Mouse (Mus musculus): ENCODE data around the gene Emp2. TPM values are rescaled to one million over a fixed set of nuclear protein-coding genes. Genes with fewer than 3 reads are reported as not detected.

Gene Emp2
- 3.2 and 3.6 TPM in 2 replicates for polyA plus RNA-seq (2016; fragmentation: Nextera tagmentation; extraction: Ambion mirVana)

DNA sequence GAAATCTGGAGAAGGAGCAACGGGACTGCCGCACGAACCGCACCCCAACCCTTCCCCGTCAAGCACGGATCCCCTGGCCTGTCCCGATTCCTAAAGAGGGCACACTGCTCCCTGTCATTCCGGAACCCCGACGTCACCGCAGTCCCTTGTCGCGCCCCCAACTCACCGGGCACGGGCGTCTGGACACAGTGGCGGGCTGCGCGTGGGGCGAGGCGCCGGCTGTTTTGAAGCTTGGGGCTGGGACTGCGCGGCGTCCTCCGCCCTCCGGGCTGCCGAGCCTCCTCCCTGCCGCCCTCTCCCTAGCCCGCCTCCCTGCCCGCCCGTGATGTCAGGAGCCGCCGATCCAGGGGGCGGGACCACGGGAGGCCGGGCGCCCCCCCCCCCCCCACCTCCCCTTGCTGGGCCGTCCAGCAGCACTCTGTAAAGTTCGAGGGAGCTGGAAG lies at the start of gene Emp2:
Emp2 (minus strand) TSS at position 323 of the 443 bp plus-strand sequence.
- Histone ChIP-seq H3K4me1 (replicated peaks) (peaks cover 12% of the 10 kb centered on the region), H3K9me3 (no peaks in the 10 kb centered on the region), H3K4me3 (peak within 1 kb of the TSS; percentile 63), H3K27me3 (ENCODE audit: insufficient read depth, poor library complexity, severe bottlenecking) (peaks cover 37% of the 10 kb centered on the region), H3K36me3 (no peaks in the 10 kb centered on the region), H3K27ac (peak within 1 kb of the TSS; percentile 72)
- DNase-seq (ENCODE audit: low spot score) = peak; percentile 63
- WGBS = under 1% methylated on average over 40 of the region's 40 CpGs

DNA sequence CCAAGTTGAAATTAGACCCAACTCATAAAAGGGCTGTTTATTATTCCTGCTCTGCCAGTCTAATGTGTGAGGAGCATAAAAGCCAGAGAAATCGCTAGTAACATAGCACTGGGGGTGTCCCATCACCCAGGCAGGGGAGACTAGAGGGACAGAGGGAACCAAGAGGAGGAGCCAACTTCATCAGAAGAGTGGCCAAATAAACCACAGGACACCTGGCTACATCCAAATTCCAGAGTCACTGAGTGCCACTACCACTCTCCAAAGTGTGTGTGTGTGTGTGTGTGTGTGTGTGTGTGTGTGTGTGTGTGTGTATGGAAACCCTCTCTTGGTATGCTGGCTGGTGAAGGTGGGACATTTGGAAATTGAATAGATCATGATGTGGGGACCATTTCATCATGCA lies 49.3 kb upstream of the Emp2 start:
- 83% methylated on average over 1 of the region's 1 CpGs for WGBS
- Histone ChIP-seq H3K27ac (no peak overlapping the region), H3K4me3 (no peak overlapping the region), H3K36me3 (no peaks in the 10 kb centered on the region), H3K4me1 (replicated peaks) (peaks cover 11% of the 10 kb centered on the region), H3K9me3 (no peaks in the 10 kb centered on the region), H3K27me3 (ENCODE audit: insufficient read depth, poor library complexity, severe bottlenecking) (0 out of 2 replicates have a peak, but pooled peaks cover 5% of the 10 kb centered on the region)
- no peak for DNase-seq (ENCODE audit: low spot score)

DNA sequence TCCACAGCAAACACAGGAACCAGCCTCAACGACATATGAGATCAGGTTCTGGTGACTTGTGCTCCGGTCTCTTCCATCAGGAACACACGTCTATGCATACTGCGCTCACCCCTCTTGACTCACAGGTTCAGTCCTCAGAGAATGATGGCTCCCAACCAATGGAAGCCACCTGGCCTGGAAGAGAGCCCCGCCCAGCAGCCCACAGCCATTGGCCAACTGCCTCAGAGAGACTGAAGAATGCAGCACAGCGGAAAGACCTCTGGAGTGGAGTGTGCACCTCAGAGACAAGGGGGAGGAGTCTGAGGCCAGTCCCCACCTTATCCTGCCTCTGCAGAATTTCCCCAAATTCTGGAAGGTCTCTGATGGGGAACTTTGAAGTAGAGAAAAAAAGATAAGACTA lies 45.5 kb upstream of the Emp2 start:
- no peak overlapping the region for H3K4me3 ChIP-seq
- H3K27me3 ChIP-seq (ENCODE audit: insufficient read depth, poor library complexity, severe bottlenecking) = 0 out of 2 replicates have a peak, but pooled peaks cover 5% of the 10 kb centered on the region
- no peaks in the 10 kb centered on the region for H3K9me3 ChIP-seq
- WGBS = 83% methylated on average over 6 of the region's 6 CpGs
- peaks cover 11% of the 10 kb centered on the region for H3K4me1 ChIP-seq (replicated peaks)
- no peaks in the 10 kb centered on the region for H3K36me3 ChIP-seq
- DNase-seq (ENCODE audit: low spot score) = no peak
- no peak overlapping the region for H3K27ac ChIP-seq

DNA sequence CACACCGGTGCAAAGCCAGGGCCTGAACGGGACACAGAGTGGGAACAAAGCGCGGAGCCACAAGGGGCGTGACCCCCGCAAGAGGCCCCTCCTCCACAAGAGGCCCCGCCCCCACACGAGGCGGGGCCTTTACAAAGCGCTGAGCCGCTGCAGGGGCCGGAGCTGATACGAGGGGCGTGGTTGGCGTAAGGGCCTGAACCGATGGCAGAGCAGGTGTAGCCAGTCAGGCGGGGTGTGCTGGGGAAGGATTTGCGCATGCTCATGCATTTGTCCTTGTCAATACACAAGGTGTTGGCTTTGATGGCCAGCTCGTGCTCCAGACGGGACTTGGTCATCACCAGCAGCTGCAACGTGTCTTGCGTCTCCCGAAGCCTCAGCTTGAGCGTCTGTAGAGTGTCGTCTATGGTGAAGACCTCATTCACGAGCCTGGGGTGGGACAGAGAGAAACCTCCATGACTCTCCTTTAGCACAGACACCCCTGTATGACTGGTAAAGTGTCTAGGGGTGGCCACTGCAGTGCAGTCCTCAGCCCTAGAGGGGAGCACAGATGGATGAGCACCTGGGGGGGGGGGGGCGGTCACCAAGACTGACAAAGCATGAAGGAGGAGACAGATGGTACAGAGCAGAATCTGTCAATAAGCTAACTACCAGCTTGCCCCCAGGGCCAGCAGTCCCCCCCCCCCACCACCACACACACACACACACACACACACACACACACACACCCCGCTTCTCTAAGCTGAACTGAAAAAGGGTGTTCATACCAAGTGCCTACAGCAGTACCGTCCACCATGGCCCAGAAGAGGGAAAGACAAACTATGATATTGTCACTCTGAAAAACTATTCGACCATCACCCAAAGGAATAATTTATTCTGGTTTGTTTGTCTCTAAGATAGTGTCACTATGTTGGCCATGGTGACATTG lies 44.5 kb upstream of the Emp2 start:
- Histone ChIP-seq H3K36me3 (no peaks in the 10 kb centered on the region), H3K9me3 (no peaks in the 10 kb centered on the region), H3K4me3 (peak overlapping the region; percentile 40), H3K27ac (peak overlapping the region; percentile 80), H3K4me1 (replicated peaks) (peaks cover 11% of the 10 kb centered on the region), H3K27me3 (ENCODE audit: insufficient read depth, poor library complexity, severe bottlenecking) (0 out of 2 replicates have a peak, but pooled peaks cover 5% of the 10 kb centered on the region)
- peak; percentile 84 for DNase-seq (ENCODE audit: low spot score)
- 18% methylated on average over 30 of the region's 30 CpGs for WGBS

DNA sequence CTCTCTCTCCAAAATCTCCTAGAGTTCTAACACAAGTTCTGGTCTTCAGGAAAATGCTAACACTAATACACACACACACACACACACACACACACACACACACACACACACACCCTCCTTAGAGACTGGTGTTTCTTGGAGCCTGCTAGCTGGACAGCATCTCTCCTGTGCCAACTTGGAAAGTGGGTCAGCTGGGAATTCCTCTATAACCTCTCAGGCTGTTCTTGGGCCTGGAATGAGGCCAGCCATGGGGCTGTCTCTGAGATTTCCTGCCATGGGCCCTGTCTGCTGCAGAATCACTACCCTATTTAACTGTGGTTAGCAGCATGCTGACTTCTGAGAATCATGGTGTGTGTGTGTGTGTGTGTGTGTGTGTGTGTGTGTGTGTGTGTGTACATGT lies 41.2 kb upstream of the Emp2 start:
- H3K36me3 ChIP-seq = no peaks in the 10 kb centered on the region
- peaks cover 16% of the 10 kb centered on the region for H3K4me1 ChIP-seq (replicated peaks)
- H3K27me3 ChIP-seq (ENCODE audit: insufficient read depth, poor library complexity, severe bottlenecking) = 0 out of 2 replicates have a peak, but pooled peaks cover 5% of the 10 kb centered on the region
- no peak for DNase-seq (ENCODE audit: low spot score)
- H3K27ac ChIP-seq = no peak overlapping the region
- H3K4me3 ChIP-seq = no peak overlapping the region
- no peaks in the 10 kb centered on the region for H3K9me3 ChIP-seq

DNA sequence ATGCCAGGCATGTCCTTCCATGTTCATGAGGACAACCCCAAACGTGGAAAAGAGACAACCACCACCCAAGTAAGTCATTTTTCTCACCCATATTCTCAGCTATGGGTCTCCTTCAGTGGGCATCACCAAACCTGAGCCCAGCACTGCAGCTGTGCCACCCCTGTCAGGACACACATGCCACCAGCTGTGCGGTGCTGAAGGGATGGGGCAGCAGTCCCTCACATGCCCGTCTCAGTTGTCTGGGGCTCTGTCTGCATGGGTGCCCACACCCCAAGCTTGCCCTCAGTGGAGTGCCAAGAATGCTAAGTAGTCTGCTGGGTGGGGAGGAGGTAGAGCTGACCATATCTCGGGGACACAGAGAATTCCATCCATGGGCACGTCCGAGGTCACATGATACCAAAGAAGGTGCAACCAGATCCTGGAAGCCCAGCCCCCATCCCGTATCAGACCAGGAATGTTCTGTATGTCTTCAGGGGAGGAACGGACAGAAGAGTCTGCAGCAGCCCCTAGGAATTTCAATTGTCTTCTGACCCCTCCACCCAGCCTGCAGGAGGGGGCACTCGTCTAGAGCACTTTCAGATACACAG lies 37.4 kb upstream of the Emp2 start:
- H3K4me1 ChIP-seq (replicated peaks) = peaks cover 5% of the 10 kb centered on the region
- no peaks in the 10 kb centered on the region for H3K27me3 ChIP-seq (ENCODE audit: insufficient read depth, poor library complexity, severe bottlenecking)
- no peaks in the 10 kb centered on the region for H3K36me3 ChIP-seq
- H3K27ac ChIP-seq = no peak overlapping the region
- 65% methylated on average over 9 of the region's 9 CpGs for WGBS
- H3K9me3 ChIP-seq = no peaks in the 10 kb centered on the region
- no peak overlapping the region for H3K4me3 ChIP-seq
- no peak for DNase-seq (ENCODE audit: low spot score)

DNA sequence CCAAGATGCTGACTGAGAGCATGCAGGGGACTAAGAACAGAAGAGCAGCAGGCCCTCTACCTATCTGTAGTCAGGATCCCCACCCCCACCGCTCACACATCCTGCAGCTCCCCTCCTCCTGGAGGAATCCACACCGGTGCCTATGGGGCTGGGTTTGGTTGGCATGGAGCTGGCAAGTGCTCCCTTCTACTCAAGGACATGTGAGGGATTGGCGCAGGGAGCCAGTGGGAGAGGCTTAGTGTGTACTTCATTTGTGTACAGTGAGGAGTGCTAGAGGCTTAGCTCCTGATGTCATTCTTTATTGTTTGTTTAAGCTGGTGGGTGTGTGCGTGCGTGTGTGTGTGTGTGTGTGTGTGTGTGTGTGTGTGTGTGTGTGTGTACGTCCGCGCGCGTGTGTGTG lies 36.1 kb upstream of the Emp2 start:
- H3K4me1 ChIP-seq (replicated peaks) = peaks cover 11% of the 10 kb centered on the region
- no peaks in the 10 kb centered on the region for H3K9me3 ChIP-seq
- no peak for DNase-seq (ENCODE audit: low spot score)
- no peaks in the 10 kb centered on the region for H3K36me3 ChIP-seq
- H3K4me3 ChIP-seq = no peak overlapping the region
- 86% methylated on average over 10 of the region's 10 CpGs for WGBS
- H3K27ac ChIP-seq = no peak overlapping the region
- no peaks in the 10 kb centered on the region for H3K27me3 ChIP-seq (ENCODE audit: insufficient read depth, poor library complexity, severe bottlenecking)

DNA sequence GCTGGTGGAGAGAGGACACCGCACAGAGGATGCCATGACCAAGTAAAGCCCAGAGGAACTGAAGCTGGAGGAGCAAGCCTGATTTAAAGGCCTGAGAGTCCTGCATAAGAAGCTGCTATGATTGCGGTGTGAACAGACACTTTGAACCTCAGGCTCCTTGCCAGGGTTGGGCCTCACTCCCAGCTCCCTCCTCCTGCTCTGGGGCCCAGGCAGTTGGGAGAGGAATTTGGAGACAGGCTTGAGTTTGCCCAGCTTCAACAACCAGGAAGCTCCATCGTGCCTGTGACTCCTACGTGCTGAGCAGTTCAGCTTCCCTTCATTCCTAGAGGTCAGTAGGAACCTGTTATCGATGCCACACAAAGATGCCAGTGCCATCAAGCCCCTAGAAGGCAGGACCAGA lies 35.7 kb upstream of the Emp2 start:
- H3K27ac ChIP-seq = no peak overlapping the region
- peaks cover 15% of the 10 kb centered on the region for H3K4me1 ChIP-seq (replicated peaks)
- no peaks in the 10 kb centered on the region for H3K36me3 ChIP-seq
- 79% methylated on average over 5 of the region's 5 CpGs for WGBS
- no peak overlapping the region for H3K4me3 ChIP-seq
- DNase-seq (ENCODE audit: low spot score) = no peak
- H3K27me3 ChIP-seq (ENCODE audit: insufficient read depth, poor library complexity, severe bottlenecking) = no peaks in the 10 kb centered on the region
- no peaks in the 10 kb centered on the region for H3K9me3 ChIP-seq

DNA sequence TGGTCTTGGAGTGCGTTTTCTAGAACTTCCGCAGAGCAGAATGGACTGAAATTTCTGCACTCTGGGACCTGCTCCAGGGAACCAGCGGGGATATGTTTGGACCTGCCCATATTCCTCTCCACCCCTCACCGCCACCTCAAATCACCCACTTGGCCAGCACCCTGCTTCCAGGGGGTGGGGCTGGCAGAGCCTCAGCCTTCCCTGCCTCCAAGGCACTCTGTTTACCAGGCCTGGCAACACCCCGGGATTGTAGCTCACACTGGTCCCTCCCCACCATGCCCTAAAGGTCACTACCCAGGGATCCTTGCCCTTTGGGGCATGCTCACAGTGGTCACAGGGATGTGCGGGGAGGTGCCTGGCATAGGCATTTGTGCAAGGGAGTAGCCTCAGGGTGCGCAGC lies 33.8 kb upstream of the Emp2 start:
- no peaks in the 10 kb centered on the region for H3K9me3 ChIP-seq
- no peak overlapping the region for H3K4me3 ChIP-seq
- peaks cover 18% of the 10 kb centered on the region for H3K4me1 ChIP-seq (replicated peaks)
- H3K36me3 ChIP-seq = no peaks in the 10 kb centered on the region
- DNase-seq (ENCODE audit: low spot score) = no peak
- H3K27ac ChIP-seq = no peak overlapping the region
- no peaks in the 10 kb centered on the region for H3K27me3 ChIP-seq (ENCODE audit: insufficient read depth, poor library complexity, severe bottlenecking)
- WGBS = 83% methylated on average over 7 of the region's 7 CpGs

DNA sequence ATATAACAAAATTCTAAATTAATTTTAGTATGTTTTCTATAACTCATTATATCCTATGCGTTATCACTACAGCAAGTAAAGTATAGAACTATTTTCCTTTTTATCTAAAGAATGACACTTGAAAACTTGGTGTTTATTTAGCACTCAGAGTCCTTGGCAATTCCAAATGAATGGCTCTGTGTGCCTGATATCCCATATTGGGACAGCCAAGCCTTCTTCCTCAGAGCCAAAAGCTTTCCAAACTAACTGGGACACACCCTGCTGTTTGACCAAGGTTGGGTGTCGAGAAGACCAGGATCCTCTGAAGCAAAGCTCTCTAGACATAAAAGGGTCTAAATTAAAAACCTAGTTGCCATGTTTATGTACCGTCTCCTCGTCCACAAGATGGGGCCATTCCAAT lies 27.3 kb upstream of the Emp2 start:
- Histone ChIP-seq H3K27ac (no peak overlapping the region), H3K9me3 (no peaks in the 10 kb centered on the region), H3K4me1 (replicated peaks) (peaks cover 18% of the 10 kb centered on the region), H3K27me3 (ENCODE audit: insufficient read depth, poor library complexity, severe bottlenecking) (no peaks in the 10 kb centered on the region), H3K4me3 (no peak overlapping the region), H3K36me3 (no peaks in the 10 kb centered on the region)
- 76% methylated on average over 4 of the region's 4 CpGs for WGBS
- no peak for DNase-seq (ENCODE audit: low spot score)

DNA sequence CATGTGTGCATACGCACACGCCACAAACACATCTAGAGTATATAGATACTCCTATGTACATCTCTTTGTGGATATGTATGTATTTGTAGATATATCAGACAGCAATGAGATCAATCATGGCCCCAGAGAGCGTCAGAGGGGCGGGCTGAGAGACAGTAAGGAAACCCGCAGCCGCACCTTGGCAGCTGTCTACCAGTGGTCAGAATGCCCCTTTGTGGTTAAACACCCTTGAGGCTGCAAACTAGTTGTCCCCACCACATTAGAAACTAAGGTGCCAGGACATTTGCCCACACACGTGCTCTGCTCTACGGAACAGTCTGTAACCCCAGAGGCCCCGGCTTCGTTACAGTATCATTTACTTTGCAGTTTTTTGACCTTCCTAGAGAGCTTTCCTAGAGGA lies 26.2 kb upstream of the Emp2 start:
- 94% methylated on average over 10 of the region's 10 CpGs for WGBS

DNA sequence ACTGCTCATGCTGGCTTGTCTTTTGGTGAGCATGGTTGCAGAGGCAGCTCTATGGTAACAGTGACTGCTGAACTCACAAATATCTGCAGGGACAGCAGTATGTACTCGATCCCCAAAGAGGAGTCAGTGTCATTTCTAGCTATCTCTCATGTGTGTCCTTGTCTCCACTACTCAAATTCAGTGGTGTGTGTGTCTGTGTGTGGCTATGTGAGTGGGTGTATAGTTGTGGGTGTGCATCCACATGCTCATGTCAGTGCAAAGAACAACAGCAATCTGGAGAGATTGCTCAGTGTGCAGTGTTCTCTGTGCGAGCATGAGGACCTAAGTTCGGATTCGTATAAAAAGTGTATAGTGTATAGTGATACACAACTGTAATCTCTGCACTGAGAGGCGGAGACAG lies 24.8 kb upstream of the Emp2 start:
- WGBS = 89% methylated on average over 5 of the region's 5 CpGs
- H3K4me3 ChIP-seq = no peak overlapping the region
- no peaks in the 10 kb centered on the region for H3K27me3 ChIP-seq (ENCODE audit: insufficient read depth, poor library complexity, severe bottlenecking)
- H3K36me3 ChIP-seq = no peaks in the 10 kb centered on the region
- H3K9me3 ChIP-seq = no peaks in the 10 kb centered on the region
- H3K27ac ChIP-seq = no peak overlapping the region
- DNase-seq (ENCODE audit: low spot score) = no peak
- H3K4me1 ChIP-seq (replicated peaks) = 0 out of 2 replicates have a peak, but pooled peaks cover 5% of the 10 kb centered on the region

More for the DNA sequence above, 26.2 kb upstream of the Emp2 start:
- no peak for DNase-seq (ENCODE audit: low spot score)
- no peaks in the 10 kb centered on the region for H3K36me3 ChIP-seq
- H3K9me3 ChIP-seq = no peaks in the 10 kb centered on the region
- H3K27ac ChIP-seq = no peak overlapping the region
- no peaks in the 10 kb centered on the region for H3K27me3 ChIP-seq (ENCODE audit: insufficient read depth, poor library complexity, severe bottlenecking)
- H3K4me3 ChIP-seq = no peak overlapping the region
- peaks cover 13% of the 10 kb centered on the region for H3K4me1 ChIP-seq (replicated peaks)
